Mouse (Mus musculus) lung, embryonic 16.5 days (tissue): ENCODE measurements around the gene Naa15. TPM values are rescaled to one million over a fixed set of nuclear protein-coding genes. Genes with fewer than 3 reads are reported as not detected.
A peak's percentile ranks its signal among the peaks of the same experiment; 100 is the strongest.

Source experiments
- ATAC-seq: fragments of 200-750 bp; cut with Nextera tagmentation; 2 replicates; pipeline ENCODE4 v1.8.0; 2017; ENCODE audit warnings: low read depth, mild to moderate bottlenecking, moderate library complexity
- H3K27ac ChIP-seq: fragments of 300-500 bp; sonication (generic); 2 replicates; pipeline ENCODE4 v1.5.1; 2014; ENCODE audit warnings: mild to moderate bottlenecking, control low read depth, low read length
- H3K27me3 ChIP-seq: fragments of 300-500 bp; sonication (generic); 2 replicates; pipeline ENCODE4 v1.6.1; 2014; ENCODE audit warnings: low read depth, low read length, mixed read lengths; ENCODE audit not compliant: control insufficient read depth, insufficient read depth
- H3K36me3 ChIP-seq: fragments of 300-500 bp; sonication (generic); 2 replicates; pipeline ENCODE4 v1.6.1; 2014; ENCODE audit warnings: low read length; ENCODE audit not compliant: control insufficient read depth, insufficient read depth
- H3K4me1 ChIP-seq: fragments of 300-500 bp; sonication (generic); replicated peaks from 2 replicates; pipeline ENCODE4 v1.6.1; 2014; ENCODE audit warnings: low read length, mixed read lengths; ENCODE audit not compliant: control insufficient read depth, insufficient read depth
- H3K4me2 ChIP-seq: fragments of 300-500 bp; sonication (generic); 2 replicates; pipeline ENCODE4 v1.6.1; 2014; ENCODE audit warnings: low read depth, low read length, control low read depth
- H3K4me3 ChIP-seq: fragments of 300-500 bp; sonication (generic); 2 replicates; pipeline ENCODE4 v1.5.1; 2014; ENCODE audit warnings: mild to moderate bottlenecking, low read length, control low read depth
- H3K9ac ChIP-seq: fragments of 300-500 bp; sonication (generic); 2 replicates; pipeline ENCODE4 v1.6.1; 2014; ENCODE audit warnings: low read length, control low read depth
- H3K9me3 ChIP-seq: fragments of 300-500 bp; sonication (generic); 2 replicates; pipeline ENCODE4 v1.6.1; 2016; ENCODE audit warnings: low read length; ENCODE audit not compliant: control insufficient read depth
- WGBS: fragments of 180-500 bp; shearing (Covaris S2); extraction: QIAGEN DNeasy Blood & Tissue Kit; methylation state at CpG from one replicate; pipeline ENCODE4 v1.1.7; 2014; 5-methylcytosine and 5-hydroxymethylcytosine counted together
- polyA plus RNA-seq: library from polyadenylated mRNA; unstranded; fragments of >200 nt; fragmentation: Nextera tagmentation; extraction: Ambion mirVana; gene quantifications from 2 replicates; pipeline ENCODE4 v1.2.1, GENCODE M21; 2015

Gene Naa15
- polyA plus RNA-seq, 1 experiment from 2014 or later: 30.0 TPM

DNA sequence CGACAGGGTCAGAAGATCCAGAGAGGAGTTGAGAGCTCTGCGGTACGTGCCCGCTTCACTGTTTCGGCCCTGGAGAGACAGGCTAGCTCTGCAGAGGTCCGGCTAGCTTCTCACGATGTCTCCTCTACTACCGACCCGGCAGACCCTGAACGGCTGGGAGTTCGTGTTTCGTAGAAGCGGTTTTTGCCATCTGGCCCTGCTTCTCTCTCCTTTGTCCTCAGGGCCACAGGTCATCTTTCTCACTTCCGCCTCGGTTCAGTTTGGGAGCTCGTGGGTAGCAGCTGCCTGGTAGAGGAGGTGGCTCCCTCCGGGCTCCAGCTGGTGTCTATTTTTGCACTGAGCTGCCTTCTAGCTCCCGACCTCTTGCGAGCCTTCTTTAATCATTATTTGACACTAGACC is 90.5 kb downstream of the Naa15 start:
- Histone ChIP-seq H3K9ac (no peak overlapping the region), H3K9me3 (no peaks in the 10 kb centered on the region), H3K4me1 (no peaks in the 10 kb centered on the region), H3K36me3 (no peaks in the 10 kb centered on the region), H3K4me2 (no peak overlapping the region), H3K27me3 (no peaks in the 10 kb centered on the region), H3K27ac (no peak overlapping the region), H3K4me3 (no peak overlapping the region)
- 63% methylated on average over 19 of the region's 19 CpGs for WGBS
- ATAC-seq: no peak

DNA sequence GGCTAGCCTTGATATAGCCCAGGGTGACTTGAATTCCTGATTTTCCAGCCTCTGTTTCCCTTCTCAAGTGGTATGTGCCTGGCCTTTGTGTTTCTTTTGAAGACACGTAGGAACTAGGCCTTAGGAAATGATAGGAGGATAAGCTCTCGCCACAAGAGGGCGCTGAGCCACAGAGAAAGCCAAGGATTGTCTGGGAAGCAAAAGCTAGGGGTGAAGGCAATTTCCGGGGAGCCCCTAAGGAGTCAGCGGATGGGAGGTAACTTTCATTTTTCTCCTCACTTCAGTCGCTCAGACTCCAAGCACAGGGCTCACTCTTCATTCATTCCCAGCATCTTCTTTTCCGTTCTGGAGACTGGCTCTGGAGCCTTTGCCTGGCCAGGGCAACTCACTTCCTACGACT is 96.0 kb downstream of the Naa15 start:
- H3K9ac ChIP-seq: no peak overlapping the region
- H3K27me3 ChIP-seq: no peaks in the 10 kb centered on the region
- peak overlapping the region; percentile 23; the same call in 1 of the 2 replicates for H3K4me3 ChIP-seq
- H3K36me3 ChIP-seq: no peaks in the 10 kb centered on the region
- peak overlapping the region; percentile 39 for H3K4me2 ChIP-seq
- H3K27ac ChIP-seq: no peak overlapping the region
- WGBS: 20% methylated on average over 8 of the region's 8 CpGs
- peak; percentile 66; the same call in 1 of the 2 replicates for ATAC-seq
- no peaks in the 10 kb centered on the region for H3K4me1 ChIP-seq
- no peaks in the 10 kb centered on the region for H3K9me3 ChIP-seq

DNA sequence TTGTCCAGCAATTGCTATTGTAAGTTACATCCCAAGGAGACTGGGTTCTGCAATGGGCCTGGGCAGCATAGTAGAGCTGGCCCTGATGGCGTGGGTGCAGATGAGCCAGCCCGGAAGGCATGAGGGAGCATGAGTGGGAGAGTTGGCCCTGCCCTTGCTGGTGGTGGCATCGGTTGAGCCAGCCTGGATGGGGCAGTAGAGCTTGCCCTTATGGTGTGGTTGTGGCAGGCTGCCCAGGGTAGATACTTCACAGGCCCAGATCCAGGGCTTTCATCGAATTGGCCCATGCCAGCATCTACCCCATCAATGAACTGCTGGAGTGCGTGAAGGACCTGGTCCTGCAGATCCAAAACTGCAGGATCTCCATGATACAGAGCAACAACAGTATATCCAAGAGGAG is 97.0 kb downstream of the Naa15 start:
- no peak overlapping the region for H3K4me3 ChIP-seq
- H3K27me3 ChIP-seq: no peaks in the 10 kb centered on the region
- WGBS: 85% methylated on average over 5 of the region's 5 CpGs
- H3K9ac ChIP-seq: 0 out of 2 replicates have a peak overlapping the region, but pooled peaks have one; percentile 18
- no peaks in the 10 kb centered on the region for H3K36me3 ChIP-seq
- H3K4me1 ChIP-seq: no peaks in the 10 kb centered on the region
- H3K27ac ChIP-seq: no peak overlapping the region
- no peak for ATAC-seq
- H3K9me3 ChIP-seq: no peaks in the 10 kb centered on the region
- no peak overlapping the region for H3K4me2 ChIP-seq

DNA sequence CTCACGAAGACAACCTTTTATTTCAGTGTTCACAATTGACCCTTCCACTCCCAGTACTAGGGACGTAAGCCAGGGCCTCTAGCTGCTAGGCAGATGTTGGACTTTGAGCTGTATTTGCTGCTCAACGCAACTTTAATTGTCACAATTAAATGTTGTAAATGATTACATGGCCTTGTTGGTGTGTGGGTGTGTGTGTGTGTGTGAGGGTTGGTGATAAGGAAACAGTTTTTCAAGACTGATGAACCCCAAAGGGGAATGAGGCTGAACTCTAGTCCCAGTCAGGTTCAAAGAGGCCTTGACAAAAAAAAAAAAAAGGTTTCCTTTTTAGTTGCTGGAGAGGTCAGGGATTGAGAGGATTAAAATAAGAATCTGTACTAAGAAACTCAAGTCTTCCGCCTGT is 102.5 kb downstream of the Naa15 start:
- no peaks in the 10 kb centered on the region for H3K27me3 ChIP-seq
- no peak overlapping the region for H3K4me3 ChIP-seq
- H3K4me2 ChIP-seq: no peak overlapping the region
- 81% methylated on average over 4 of the region's 4 CpGs for WGBS
- peaks cover 17% of the 10 kb centered on the region for H3K36me3 ChIP-seq
- no peak for ATAC-seq
- H3K9ac ChIP-seq: no peak overlapping the region
- no peak overlapping the region for H3K27ac ChIP-seq
- no peaks in the 10 kb centered on the region for H3K9me3 ChIP-seq
- H3K4me1 ChIP-seq: no peaks in the 10 kb centered on the region

DNA sequence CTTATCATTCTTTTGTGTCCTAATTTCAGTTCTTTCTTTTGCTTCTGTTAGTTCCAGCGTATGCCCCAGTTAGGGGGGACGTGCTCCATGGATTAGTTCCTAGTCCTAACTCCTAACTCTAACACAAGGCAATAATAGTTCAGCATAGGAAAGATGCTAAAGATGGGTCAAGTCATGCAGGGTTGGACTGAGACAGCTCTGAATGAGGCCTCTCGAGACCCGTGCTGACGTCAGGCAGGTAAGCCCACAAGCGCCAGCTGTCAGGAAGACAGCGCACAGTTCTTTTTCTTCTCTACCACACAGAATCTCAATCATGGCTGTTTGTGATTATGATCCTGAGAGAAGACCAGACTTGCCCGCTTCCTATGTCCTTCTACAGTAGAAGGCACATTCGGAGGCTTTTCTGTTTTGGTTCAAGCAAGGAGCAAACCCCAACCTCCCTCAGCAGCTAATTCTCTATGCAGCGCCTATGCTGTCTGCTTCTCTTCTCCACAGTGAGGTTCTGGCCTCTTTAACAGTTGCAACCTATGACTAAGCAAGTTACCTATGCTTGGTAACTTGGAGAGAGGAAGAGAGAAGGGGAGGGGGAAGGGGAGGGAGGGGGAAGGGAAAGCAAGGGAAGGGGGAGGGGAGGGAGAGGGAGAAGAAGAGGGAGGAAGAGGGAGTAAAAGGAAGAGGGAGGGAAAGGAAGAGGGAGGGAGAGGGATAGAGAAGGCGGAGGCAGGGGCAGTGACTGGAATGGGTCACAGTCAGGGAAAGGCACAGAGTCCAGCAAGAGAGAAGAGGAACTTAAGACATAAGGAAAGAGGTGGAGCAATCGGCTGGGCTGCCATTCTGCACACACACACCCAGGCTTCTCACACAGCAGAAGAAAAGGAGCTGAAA is 103.2 kb downstream of the Naa15 start:
- H3K4me2 ChIP-seq: no peak overlapping the region
- no peak for ATAC-seq
- no peak overlapping the region for H3K9ac ChIP-seq
- H3K27ac ChIP-seq: no peak overlapping the region
- no peaks in the 10 kb centered on the region for H3K9me3 ChIP-seq
- H3K27me3 ChIP-seq: no peaks in the 10 kb centered on the region
- H3K4me3 ChIP-seq: no peak overlapping the region
- 74% methylated on average over 12 of the region's 12 CpGs for WGBS
- no peaks in the 10 kb centered on the region for H3K4me1 ChIP-seq
- H3K36me3 ChIP-seq: peaks cover 18% of the 10 kb centered on the region

DNA sequence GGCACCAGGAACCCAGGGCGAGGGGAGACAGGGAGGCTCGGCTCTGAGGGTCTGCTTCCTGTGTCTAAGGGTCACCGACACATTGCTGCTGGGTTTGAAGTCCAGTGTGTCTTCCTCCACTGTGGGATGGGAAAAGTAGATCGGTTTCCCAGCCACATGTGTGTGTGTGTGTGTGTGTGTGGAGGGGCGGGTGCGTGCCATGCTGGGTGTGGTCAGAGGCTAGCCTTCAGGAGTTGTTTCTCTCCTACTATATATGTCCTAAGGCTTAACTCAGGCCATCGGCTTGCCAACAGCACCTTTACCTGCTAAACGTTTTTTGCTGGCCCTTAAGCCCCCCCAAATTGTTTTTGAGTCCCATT is 103.8 kb downstream of the Naa15 start:
- 60% methylated on average over 8 of the region's 8 CpGs for WGBS
- H3K9ac ChIP-seq: no peak overlapping the region
- H3K4me2 ChIP-seq: no peak overlapping the region
- H3K4me1 ChIP-seq: no peaks in the 10 kb centered on the region
- H3K4me3 ChIP-seq: no peak overlapping the region
- H3K27me3 ChIP-seq: no peaks in the 10 kb centered on the region
- no peak for ATAC-seq
- no peaks in the 10 kb centered on the region for H3K9me3 ChIP-seq
- H3K27ac ChIP-seq: no peak overlapping the region
- peaks cover 24% of the 10 kb centered on the region for H3K36me3 ChIP-seq

DNA sequence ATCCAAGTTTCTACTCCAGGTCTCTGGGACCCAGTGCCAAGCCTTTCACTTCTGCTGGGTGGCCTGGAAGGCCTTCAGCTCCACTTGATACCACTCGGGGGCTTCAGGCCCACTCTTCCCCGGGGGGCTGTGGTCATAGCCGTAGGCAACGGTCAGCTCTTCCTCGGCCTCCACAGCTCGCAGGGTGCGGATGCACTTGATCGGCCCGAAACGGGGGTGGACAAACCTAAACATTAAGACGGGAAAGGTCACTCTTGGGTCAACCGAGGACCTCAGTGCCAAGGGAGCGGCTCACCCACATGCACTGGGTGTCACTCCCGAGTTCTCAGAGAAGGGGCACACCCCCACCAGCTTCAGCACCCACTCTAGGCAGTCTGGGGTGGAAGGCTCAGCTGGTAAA is 106.3 kb downstream of the Naa15 start:
- ATAC-seq: no peak
- Histone ChIP-seq H3K4me2 (no peak overlapping the region), H3K9me3 (no peaks in the 10 kb centered on the region), H3K36me3 (peaks cover 40% of the 10 kb centered on the region), H3K27me3 (no peaks in the 10 kb centered on the region), H3K9ac (no peak overlapping the region), H3K27ac (no peak overlapping the region), H3K4me3 (no peak overlapping the region), H3K4me1 (no peaks in the 10 kb centered on the region)
- WGBS: 78% methylated on average over 14 of the region's 14 CpGs

DNA sequence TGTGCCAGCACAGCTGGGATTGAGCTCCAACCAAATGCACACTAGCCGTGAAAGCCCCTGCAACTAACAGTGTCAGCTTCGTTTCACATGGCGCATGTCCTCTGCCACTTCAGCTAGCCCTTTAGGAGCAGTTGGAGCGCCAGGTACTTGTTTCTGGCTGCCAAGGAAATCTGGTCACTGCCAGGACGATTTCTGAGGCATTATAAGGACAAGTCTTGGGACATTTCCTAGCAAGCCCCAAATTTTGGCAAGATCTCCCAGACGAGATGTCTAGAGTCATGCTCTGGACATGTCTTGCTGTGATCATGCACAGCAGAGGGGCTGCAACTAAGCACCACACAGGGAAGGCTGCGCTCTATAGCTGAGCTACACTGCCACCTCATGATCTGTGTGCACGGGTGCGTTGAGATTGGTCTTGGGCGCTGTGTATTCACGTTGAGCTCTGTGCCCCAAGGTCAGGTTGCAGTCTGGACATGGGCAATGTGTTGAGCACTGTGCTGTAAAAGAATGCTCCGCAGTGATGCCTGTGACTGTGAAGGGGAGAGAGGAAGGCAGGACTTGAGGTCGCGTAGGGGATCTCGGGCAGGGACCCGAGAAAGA is 110.3 kb downstream of the Naa15 start:
- H3K9ac ChIP-seq: no peak overlapping the region
- H3K36me3 ChIP-seq: peaks cover 42% of the 10 kb centered on the region
- no peak overlapping the region for H3K4me3 ChIP-seq
- H3K4me1 ChIP-seq: no peaks in the 10 kb centered on the region
- H3K27me3 ChIP-seq: no peaks in the 10 kb centered on the region
- no peak overlapping the region for H3K27ac ChIP-seq
- 75% methylated on average over 16 of the region's 16 CpGs for WGBS
- no peaks in the 10 kb centered on the region for H3K9me3 ChIP-seq
- no peak for ATAC-seq
- no peak overlapping the region for H3K4me2 ChIP-seq
